Mouse (Mus musculus) small intestine, adult 2 months (tissue): ENCODE data around the gene Wnk4.

ENCODE experiments used
- CTCF ChIP-seq: fragments of 200-500 bp; IDR thresholded peaks from 2 replicates; pipeline ENCODE4 v1.5.1; 2012; ENCODE audit warnings: low read depth, mild to moderate bottlenecking, control low read depth, inconsistent platforms, low read length, moderate library complexity, mixed read lengths; ENCODE audit not compliant: insufficient replicate concordance, insufficient read length; ENCODE audit errors: extremely low read depth
- POLR2A ChIP-seq: fragments of 200-500 bp; IDR thresholded peaks from 2 replicates; pipeline ENCODE4 v1.6.1; 2012; ENCODE audit warnings: low read depth, mild to moderate bottlenecking, control low read depth, inconsistent platforms, low read length, moderate library complexity

DNA sequence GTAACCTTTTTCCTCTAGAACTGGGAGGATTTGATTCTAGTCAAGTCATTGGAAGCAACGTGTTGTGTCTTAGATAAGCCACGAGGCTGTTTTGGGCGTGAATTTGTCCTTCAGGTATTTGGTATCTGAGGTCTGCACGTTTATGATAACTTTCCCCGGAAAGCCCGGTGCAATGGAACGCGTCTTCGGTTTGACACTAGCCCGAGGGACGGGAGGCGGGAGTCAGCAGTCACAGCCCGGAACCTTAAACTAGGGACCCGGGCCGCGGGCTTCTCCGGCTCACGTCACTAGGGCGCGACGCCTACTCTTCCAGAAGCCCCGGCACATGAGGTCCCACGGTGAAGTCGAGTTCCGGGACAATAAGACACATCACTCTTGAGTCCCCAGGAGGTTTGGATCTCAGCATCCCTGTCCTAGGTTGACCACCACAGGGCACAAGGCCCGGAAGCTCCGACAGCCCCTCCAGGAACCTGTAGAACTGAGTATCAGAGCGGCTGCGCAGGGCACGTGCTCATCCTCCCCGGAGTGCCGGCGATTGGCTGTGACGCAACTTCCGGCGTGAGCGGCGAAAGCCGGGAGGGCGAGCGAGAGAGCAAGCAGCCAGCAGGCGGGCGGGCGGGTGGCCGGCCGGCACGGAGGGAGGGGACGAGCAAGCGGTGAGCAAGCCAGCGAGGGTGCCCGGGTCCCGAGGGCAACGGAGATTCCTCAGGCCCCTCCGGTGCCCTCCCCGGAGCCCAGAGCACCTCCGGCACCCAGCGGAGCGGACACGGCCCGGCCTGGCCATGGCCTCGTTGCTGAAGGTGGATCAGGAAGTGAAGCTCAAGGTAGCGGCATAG is 55.5 kb downstream of the Wnk4 start, which contains the start of gene Psme3:
- 0 out of 2 replicates have a peak, but pooled peaks have one; percentile 2 for TF ChIP-seq CTCF
- TF ChIP-seq POLR2A = peak; percentile 62
